Mouse (Mus musculus): ENCODE data around the gene Naa15. TPM values are rescaled to one million over a fixed set of nuclear protein-coding genes. Genes with fewer than 3 reads are reported as not detected.
A peak's percentile ranks its signal among the peaks of the same experiment; 100 is the strongest.

The Naa15 gene
- total and polyA plus RNA-seq, 3 experiments = 27.6 to 95.3 (median 59.0) TPM

- Histone ChIP-seq H3K27ac (ENCODE audit: insufficient read depth, low read depth) (no peak overlapping the region), H3K4me3 (replicated peaks in 1 of 3; ENCODE audit: low read depth in 2 of 3, low read length in 2 of 3, poor library complexity in 1 of 3) (peak overlapping the region; percentile 78 to 82 (median 80))
Measured at GRCm38 (mm10) chr3:51417485-51417884, 2.5 kb downstream of the Naa15 start.

GRCm38 (mm10) chr3:51417966-51418365, 3.0 kb downstream of the Naa15 start:
- Histone ChIP-seq H3K9ac (ENCODE audit: insufficient read depth, low read depth) (peak overlapping the region; percentile 68), H3K9me3 (replicated peaks; ENCODE audit: low read length) (no peaks in the 10 kb centered on the region), H3K4me3 (replicated peaks in 1 of 3; ENCODE audit: low read depth in 2 of 3, low read length in 2 of 3, poor library complexity in 1 of 3) (peak overlapping the region in 1 of 3 experiments; percentile 82), H3K27ac (ENCODE audit: insufficient read depth, low read depth) (no peak overlapping the region), H3K4me2 (ENCODE audit: insufficient read depth, low read depth, poor library complexity, severe bottlenecking) (peak overlapping the region; percentile 73), H3K36me3 (replicated peaks in 1 of 2; ENCODE audit: control insufficient read depth in 1 of 2, insufficient read depth in 1 of 2, low read length in 1 of 2) (peaks cover 6 to 29% of the 10 kb centered on the region in 2 experiments), H3K4me1 (ENCODE audit: control insufficient read depth in 1 of 2, insufficient read depth in 2 of 2) (peaks cover 0 to 62% of the 10 kb centered on the region in 2 experiments; a peak in 3 of 4 replicates), H3K27me3 (replicated peaks) (no peaks in the 10 kb centered on the region), H3K79me2 (replicated peaks; ENCODE audit: control insufficient read depth, extremely low read depth, insufficient read depth, poor library complexity, severe bottlenecking) (peaks cover 76% of the 10 kb centered on the region)
- dilution Hi-C loops (cut with MboI; ENCODE audit: extremely low pct_ligation_motif_present, extremely low pct_unique_long_range_greater_than_20kb, low sequenced_read_pairs) = no loop called here
- TF ChIP-seq ZC3H11A (IDR thresholded peaks at IDR 0.05; ENCODE audit: low read depth, low read length) (no peak), RAD21 (IDR thresholded peaks at IDR 0.05; ENCODE audit: low read depth, low read length) (no peak), CTCF (conservative IDR thresholded peaks at IDR 0.05 in 1 of 2, IDR thresholded peaks at IDR 0.05 in 1 of 2; ENCODE audit: low read depth in 2 of 2, low read length in 2 of 2) (no peak), MEF2A (IDR thresholded peaks at IDR 0.05; ENCODE audit: borderline replicate concordance, low read depth, low read length) (no peak), NELFE (IDR thresholded peaks at IDR 0.05; ENCODE audit: low read depth, low read length) (no peak), GABPA (IDR thresholded peaks at IDR 0.05; ENCODE audit: insufficient replicate concordance, low read depth, low read length) (no peak), ZNF384 (IDR thresholded peaks at IDR 0.05; ENCODE audit: low read depth, low read length) (peak; percentile 58), TCF12 (IDR thresholded peaks at IDR 0.05; ENCODE audit: low read depth, low read length) (no peak)
- no peak for DNase-seq (ENCODE audit: extremely low read depth)
- in situ Hi-C loops (cut with MboI; ENCODE audit: low pct_ligation_motif_present, low pct_unique_long_range_greater_than_20kb, low sequenced_read_pairs) = no loop called here

More at GRCm38 (mm10) chr3:51417485-51417884, 2.5 kb downstream of the Naa15 start:
- no peak for DNase-seq (ENCODE audit: extremely low read depth)
- Histone ChIP-seq H3K4me2 (ENCODE audit: insufficient read depth, low read depth, poor library complexity, severe bottlenecking) (peak overlapping the region; percentile 73), H3K27me3 (replicated peaks) (no peaks in the 10 kb centered on the region), H3K9ac (ENCODE audit: insufficient read depth, low read depth) (peak overlapping the region; percentile 68; the same call in 1 of the 2 replicates), H3K79me2 (replicated peaks; ENCODE audit: control insufficient read depth, extremely low read depth, insufficient read depth, poor library complexity, severe bottlenecking) (peaks cover 71% of the 10 kb centered on the region), H3K36me3 (replicated peaks in 1 of 2; ENCODE audit: control insufficient read depth in 1 of 2, insufficient read depth in 1 of 2, low read length in 1 of 2) (peaks cover 5 to 30% of the 10 kb centered on the region in 2 experiments), H3K9me3 (replicated peaks; ENCODE audit: low read length) (no peaks in the 10 kb centered on the region), H3K4me1 (ENCODE audit: control insufficient read depth in 1 of 2, insufficient read depth in 2 of 2) (peaks cover 0 to 57% of the 10 kb centered on the region in 2 experiments; a peak in 3 of 4 replicates)
- in situ Hi-C loops (cut with MboI; ENCODE audit: low pct_ligation_motif_present, low pct_unique_long_range_greater_than_20kb, low sequenced_read_pairs) (no loop called here), dilution Hi-C loops (cut with MboI; ENCODE audit: extremely low pct_ligation_motif_present, extremely low pct_unique_long_range_greater_than_20kb, low sequenced_read_pairs) (no loop called here)
- no peak for TF ChIP-seq ETS1 (conservative IDR thresholded peaks at IDR 0.05; ENCODE audit: low read depth, low read length)
- no peak for TF ChIP-seq ZKSCAN1 (IDR thresholded peaks at IDR 0.05; ENCODE audit: borderline replicate concordance, low read depth, low read length)
- no peak for TF ChIP-seq MAFK (IDR thresholded peaks at IDR 0.05; ENCODE audit: insufficient replicate concordance, low read length)
- TF ChIP-seq CHD1 (IDR thresholded peaks at IDR 0.05; ENCODE audit: low read depth, low read length) = no peak; the same call in 1 of the 2 replicates
- TF ChIP-seq EP300 (IDR thresholded peaks at IDR 0.05; ENCODE audit: low read length) = no peak
- TF ChIP-seq SIN3A (IDR thresholded peaks at IDR 0.05; ENCODE audit: low read length) = 0 out of 2 replicates have a peak, but pooled peaks have one; percentile 6
- TF ChIP-seq KAT2A (IDR thresholded peaks at IDR 0.05; ENCODE audit: insufficient replicate concordance, low read length) = no peak
- TF ChIP-seq TBP (conservative IDR thresholded peaks at IDR 0.05; ENCODE audit: low read depth, low read length) = no peak
- no peak for TF ChIP-seq CHD2 (IDR thresholded peaks at IDR 0.05; ENCODE audit: low read length)
- TF ChIP-seq USF1 (IDR thresholded peaks at IDR 0.05; ENCODE audit: low read depth, low read length) = no peak
- peak; percentile 34; the same call in 1 of the 2 replicates for TF ChIP-seq MAX (IDR thresholded peaks at IDR 0.05; ENCODE audit: low read length)
- no peak for TF ChIP-seq NELFE (IDR thresholded peaks at IDR 0.05; ENCODE audit: low read depth, low read length)
- TF ChIP-seq CTCF (conservative IDR thresholded peaks at IDR 0.05 in 1 of 2, IDR thresholded peaks at IDR 0.05 in 1 of 2; ENCODE audit: low read depth in 2 of 2, low read length in 2 of 2) = peak in 1 of 2 experiments; percentile 16; a peak in 2 of 4 replicates
- no peak for TF ChIP-seq E2F4 (IDR thresholded peaks at IDR 0.05; ENCODE audit: insufficient replicate concordance, low read depth, low read length)
- peak; percentile 60; the same call in 1 of the 2 replicates for TF ChIP-seq MYC (IDR thresholded peaks at IDR 0.05; ENCODE audit: low read depth, low read length)
- no peak for TF ChIP-seq TCF12 (IDR thresholded peaks at IDR 0.05; ENCODE audit: low read depth, low read length)
- TF ChIP-seq IRF4 (IDR thresholded peaks at IDR 0.05; ENCODE audit: low read depth, low read length) = 0 out of 2 replicates have a peak, but pooled peaks have one; percentile 12
- no peak for TF ChIP-seq ZNF384 (IDR thresholded peaks at IDR 0.05; ENCODE audit: low read depth, low read length)
- TF ChIP-seq SMC3 (IDR thresholded peaks at IDR 0.05; ENCODE audit: low read depth, low read length) = no peak
- TF ChIP-seq MXI1 (IDR thresholded peaks at IDR 0.05; ENCODE audit: low read depth, low read length) = peak; percentile 55
- TF ChIP-seq RAD21 (IDR thresholded peaks at IDR 0.05; ENCODE audit: low read depth, low read length) = no peak
- TF ChIP-seq JUN (IDR thresholded peaks at IDR 0.05; ENCODE audit: insufficient read depth, low read depth, low read length) = no peak
- no peak for TF ChIP-seq RCOR1 (conservative IDR thresholded peaks at IDR 0.05; ENCODE audit: low read depth, low read length)
- no peak for TF ChIP-seq NRF1 (IDR thresholded peaks at IDR 0.05; ENCODE audit: low read depth, low read length)
- no peak for TF ChIP-seq ELF1 (IDR thresholded peaks at IDR 0.05; ENCODE audit: low read depth, low read length)

All from CH12.LX (cell line).